Mouse (Mus musculus) urinary bladder, adult 2 months (tissue): ENCODE measurements around the gene Ndufb3. TPM values are rescaled to one million over a fixed set of nuclear protein-coding genes. Genes with fewer than 3 reads are reported as not detected.
"Not testable (repeated sequence)": the region's sequence is repeated elsewhere in the genome, so short reads cannot be mapped to it uniquely, and the experiment has no call there.

Experiments used
- DNase-seq: peaks from one replicate; pipeline ENCODE4 v3.0.0; 2022; ENCODE audit warnings: low spot score
- polyA plus RNA-seq: library from polyadenylated mRNA; depleted of rRNA; stranded (reverse); fragments of >200 nt; gene quantifications from 2 replicates; pipeline ENCODE4 v1.2.3, GENCODE M21; 2012; rRNA removed

The Ndufb3 gene
- 176 and 214 TPM in 2 replicates for polyA plus RNA-seq

DNA sequence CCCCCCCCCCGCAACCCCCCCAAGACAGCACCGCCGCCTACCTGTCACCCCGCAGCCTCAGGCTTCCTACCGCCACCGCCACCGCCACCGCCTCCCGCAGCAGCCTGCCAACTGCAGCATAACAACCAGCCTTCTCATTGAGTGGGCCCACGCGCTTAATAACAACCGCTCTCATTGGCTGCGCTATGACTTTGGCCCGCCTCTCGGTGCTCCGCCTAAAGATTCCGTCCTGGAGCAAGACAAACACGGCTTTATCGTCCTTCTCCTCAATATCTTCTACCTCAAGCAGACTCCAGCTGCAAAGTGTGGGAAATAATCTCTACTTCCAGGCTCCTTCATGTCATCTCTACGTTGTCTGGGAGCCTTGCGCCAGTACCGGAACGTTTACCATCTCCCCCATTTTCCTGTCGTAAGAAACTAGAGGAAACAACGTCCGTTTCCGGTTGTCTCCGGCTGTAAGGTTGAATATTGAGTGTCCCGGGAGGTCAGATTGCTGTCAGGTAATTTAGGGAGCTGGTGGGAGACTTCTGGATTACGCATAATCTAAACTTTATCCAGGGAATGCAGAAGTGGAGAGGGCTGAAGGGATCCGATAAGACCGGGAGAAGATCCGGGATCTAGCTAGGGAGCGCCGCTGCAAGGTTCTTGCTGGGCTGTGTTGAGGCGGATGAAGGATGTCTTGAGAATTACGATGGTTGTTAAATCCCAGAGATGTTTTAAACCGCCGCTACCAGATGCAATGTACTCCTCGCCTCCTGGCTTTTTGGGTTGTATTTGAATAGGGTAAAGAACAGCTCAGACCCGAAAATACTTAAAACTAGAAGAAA lies at the start of gene Ndufb3, which contains the start of gene Fam126b:
Gene Ndufb3, plus strand, starts transcription at position 214 of the 827 bp plus-strand sequence.
Gene Fam126b, minus strand, starts transcription at position 153 of the 827 bp plus-strand sequence.
- DNase-seq, result peak; percentile 80

DNA sequence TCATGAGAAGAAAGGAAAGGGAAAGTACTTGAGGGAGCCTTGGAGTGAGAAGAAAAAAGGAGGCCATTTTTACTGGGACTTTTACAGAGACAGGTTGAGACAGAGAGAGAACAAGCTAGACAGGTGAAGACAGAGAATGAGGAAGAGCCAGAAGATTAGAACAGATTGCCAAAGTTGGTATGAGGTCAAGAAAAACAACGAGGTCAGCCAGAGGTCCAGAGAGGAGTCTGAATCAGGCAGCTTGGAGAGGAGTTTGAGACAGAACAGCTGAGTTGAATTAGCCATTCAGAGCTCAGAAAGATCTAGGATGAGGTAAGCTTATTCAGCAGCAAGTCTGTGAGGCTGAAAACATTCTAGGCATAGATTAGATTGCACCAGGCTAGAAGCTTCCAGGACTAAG lies 44.8 kb upstream of the Ndufb3 start:
- no peak for DNase-seq

DNA sequence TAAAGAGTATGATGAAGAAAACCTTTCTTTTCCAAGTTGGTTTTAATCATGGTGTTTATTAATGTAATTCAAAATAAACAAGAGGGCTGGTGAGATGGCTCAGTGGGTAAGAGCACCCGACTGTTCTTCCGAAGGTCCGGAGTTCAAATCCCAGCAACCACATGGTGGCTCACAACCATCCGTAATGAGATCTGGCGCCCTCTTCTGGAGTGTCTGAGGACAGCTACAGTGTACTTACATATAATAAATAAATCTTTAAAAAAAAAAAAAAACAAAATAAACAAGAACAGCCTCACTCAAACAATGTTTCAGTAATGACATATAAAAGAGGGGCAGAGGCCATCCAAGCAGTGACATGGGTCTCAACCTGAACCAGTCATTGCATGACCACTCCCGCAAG lies 25.8 kb upstream of the Ndufb3 start:
- DNase-seq, result not testable (repeated sequence)

DNA sequence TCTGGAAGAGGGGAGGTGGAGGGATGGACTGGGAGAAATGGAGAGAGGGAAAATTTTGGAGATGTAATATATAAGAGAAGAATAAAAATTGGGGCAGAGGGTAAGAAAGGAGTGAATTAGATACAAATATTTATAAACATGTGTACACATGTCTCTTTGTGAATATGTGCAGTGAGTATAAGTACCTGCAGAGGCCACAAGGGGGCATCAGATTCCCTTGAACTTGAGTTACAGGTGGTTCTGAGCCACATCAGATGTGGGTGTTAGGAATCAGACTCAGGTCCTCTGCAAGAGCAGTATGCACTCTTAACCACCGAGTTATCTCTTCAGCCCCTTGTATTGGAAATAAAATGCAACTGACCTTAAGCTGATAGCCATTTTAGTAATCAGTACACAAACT lies 23.7 kb upstream of the Ndufb3 start:
- no peak for DNase-seq

DNA sequence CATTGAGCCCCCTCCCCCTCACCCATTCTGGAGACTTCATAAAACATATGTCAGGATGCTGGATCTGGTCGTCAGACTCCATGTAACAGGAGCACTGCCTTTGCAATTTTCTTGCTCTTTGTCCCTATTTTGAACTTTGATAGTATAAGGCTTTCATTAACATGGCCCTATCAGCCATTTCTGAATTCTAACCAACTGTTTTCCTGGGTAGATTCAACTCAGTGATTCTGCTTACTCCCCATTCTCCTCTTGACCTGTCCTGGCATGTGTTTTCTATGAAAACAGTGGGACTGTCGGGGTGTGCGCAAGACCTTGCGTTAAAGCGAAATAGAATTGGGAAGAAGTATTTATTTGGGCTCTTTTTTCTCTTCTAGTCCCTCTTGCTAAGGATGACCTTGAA lies 21.2 kb upstream of the Ndufb3 start:
- no peak for DNase-seq

DNA sequence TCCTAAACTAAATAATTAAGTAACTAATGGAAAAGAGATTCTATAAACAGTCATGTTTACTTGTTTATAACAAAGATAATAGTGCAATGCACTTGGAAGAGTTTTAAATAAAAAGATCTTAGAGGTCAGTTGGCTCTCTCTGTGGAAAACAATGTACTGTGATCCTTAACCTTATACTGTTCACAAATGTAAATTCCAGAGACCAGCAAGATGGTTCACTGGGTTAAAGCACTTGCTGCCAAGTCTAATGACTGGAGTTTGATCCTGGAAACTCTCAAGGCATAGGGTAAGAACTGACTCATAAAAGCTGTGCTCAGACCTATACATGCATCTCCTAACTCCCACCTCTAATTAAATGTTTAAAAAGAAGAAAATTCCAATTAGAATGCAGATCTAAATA lies 19.6 kb upstream of the Ndufb3 start:
- DNase-seq, result no peak

DNA sequence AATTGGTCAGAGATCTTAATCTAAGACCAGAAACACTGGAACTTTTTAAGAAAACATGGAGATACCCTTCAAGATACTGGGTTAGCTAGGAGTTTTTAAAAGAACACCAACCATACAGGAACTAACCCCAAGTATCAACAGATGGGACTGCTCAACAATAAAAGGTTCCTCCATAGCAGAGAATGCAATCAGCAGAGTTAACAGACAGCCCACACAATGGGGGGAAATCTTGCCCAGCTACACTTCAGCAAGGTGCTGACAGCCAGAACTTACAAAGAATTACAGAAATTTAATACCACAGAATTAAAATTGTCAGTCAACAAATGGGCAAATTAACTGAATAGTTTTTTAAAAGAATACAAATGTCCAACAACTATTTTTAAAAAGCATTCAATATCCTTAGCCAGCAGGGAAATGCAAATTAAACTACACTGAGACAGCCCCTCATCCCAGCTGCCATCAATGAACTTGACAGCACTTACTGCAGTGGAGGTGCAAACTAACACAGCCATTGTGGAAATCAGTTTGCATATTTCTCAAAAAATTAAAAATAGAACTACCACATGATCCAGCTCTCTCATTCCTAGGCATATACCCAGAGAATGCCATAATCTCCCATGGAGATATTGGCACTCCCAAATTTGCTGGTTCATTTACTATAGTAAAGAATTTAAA lies 17.6 kb upstream of the Ndufb3 start:
- DNase-seq, result no peak

DNA sequence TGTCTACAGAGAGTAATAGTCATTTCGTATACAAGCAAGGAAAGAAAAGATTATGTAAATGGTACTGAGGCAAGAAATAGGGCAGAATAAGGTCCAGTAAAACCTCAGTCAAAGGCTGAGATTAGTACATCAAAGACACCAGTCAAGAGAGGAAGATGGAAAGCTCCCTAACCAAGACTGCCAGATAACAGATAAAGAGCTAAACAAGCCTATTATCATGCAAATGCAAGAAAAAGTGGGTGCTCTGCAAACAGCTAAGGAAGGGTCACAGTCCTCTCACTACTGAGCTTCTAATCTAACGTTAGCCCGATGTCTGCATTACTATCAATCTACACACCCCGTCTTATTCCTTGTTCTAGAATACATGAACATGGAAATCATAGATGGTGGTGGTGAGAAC lies 15.7 kb upstream of the Ndufb3 start:
- DNase-seq, result no peak

DNA sequence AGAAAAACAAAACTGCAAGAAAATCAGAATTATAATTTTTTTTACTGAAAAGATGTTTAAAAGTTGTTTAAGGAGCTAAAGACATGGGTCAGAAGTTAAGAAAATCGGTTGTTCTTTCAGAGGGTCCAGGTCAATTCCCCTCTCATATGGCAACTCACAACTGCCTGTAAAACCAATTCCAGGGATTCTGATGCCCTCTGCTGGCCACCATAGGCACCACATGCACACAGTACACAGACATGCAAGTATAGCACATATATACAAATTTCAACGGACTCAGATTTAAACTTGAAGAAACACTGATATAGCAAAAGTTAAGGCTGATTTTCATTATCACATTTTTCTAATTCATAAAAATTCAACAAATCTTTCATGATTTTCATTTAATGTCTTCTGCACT lies 7.0 kb upstream of the Ndufb3 start:
- DNase-seq, result no peak

DNA sequence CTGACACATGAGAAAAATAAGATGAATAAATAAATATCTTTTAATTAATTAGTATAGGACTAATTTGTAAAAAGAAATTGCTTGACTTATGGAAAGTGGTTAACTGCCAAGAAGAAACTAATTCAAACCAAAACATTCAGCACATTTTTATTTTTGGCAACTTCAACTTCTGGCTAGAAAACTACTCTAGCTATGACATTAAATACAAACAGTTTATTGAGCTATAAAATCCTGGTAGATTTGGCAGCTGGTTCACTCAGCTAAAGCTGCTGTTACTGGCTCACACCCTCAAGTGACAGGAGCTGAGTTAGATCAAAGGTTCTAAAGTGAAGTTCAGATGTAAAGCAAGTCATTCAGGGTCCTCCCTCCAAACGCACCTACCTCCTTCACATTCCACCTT lies 3.6 kb upstream of the Ndufb3 start:
- no peak for DNase-seq

DNA sequence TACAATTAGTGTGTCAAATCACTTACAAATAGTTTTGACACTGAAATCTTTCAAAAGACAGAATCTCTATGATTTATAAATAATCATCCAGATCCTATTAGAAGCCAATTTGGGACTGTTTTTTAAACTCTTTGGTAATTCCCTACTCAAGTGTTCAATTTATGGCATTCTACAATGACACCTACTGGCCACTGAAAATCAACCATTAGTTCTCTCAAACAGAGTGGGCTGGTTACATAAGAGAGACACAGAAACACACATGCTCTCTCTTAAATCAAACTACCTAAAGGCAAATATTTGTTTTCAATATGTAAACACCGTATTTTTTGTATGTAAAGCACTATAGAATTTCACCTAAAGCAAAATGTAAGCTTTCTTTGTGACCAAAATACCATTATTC lies 1.9 kb upstream of the Ndufb3 start:
- no peak for DNase-seq

DNA sequence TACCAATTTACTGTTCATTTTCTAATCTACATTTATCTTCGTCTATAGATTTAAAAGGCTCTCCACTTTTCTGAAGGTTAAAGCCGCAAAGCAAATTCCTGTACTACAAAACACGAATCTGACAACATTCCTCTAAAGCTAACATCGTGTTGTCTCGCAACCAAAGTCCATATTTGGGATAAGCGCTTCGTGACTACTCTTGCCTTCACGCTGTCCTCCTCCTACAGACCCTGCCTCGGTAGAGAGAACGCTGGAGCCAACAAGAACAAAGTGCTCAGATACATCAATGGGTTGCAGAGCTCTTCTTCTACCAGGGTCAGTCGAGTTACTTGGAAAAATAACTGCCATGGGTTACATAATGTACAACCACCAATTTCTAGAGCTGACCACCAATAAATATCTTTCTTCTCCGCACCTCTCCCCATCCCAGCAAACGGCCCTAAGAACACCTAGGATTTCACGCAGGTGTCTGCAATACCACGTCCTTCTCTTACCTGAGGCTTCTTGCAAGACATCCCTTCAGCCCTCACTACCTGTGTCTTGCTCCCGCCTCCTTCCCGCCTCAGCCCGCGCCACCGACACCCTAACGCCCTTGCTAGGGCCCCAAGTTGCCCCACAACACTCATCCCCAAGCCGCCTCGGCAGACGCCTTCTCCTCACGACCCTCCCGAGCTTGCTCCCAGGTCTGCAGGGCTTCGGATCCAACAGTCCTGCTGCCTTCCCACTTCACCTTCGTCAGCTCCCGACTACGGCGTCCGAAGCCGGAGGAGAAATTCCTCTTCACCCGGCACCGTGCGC lies 612 bp upstream of the Ndufb3 start:
- no peak for DNase-seq

DNA sequence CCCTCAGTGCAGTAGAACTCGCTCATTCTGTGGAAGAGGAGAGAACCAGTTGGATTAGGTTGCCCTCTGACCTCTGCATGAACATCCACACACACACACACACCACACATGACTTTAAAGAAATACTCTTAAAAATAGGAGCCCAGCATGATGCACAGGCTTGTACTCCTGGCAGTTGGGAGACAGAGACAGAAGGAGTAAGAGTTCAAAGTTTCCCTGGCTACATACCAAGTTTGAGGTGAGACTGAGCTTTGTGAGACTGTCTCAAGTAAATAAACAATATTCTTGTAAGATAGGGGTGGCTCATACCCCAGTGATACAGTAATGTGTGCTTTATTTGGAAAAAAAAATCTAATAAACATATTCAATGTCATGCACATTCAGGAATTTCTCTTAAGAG lies 1.3 kb downstream of the Ndufb3 start:
- DNase-seq, result no peak

DNA sequence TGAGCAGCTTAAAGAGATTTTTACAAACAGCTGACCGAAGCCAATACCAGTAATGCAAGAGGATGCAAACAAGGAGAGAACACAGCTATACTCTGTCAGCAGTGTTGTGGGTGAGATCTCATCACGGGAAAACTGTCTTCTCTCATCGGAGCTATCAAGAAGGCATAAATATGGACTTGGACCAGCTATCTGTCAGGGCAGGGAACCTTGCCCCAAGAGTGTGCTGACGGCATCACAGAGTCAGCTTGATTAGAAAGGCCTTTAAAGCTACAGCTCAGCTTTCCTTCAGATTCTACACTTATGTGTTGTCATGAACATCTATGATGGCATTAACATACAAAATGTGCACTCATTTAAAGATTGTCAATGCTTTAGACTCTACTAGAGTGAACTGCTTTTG lies 16.5 kb downstream of the Ndufb3 start:
- DNase-seq, result no peak

DNA sequence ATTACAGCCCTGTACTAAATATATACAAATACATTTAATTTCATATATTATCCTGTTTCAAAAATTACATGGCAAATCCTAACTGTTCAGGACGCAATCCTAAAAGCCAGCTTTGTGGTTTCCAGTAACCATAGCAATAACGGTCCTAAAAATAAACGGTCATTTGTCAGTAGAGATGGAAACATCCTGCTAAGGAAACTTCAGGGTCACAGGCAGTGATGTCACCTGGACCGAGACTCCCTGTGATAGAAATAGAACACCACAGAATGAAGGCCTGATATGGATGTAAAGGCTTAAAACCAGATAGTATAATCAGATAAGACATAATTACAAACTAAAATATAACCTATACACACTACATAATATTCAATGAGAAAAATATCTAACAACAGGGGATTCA lies 17.6 kb downstream of the Ndufb3 start:
- no peak for DNase-seq

DNA sequence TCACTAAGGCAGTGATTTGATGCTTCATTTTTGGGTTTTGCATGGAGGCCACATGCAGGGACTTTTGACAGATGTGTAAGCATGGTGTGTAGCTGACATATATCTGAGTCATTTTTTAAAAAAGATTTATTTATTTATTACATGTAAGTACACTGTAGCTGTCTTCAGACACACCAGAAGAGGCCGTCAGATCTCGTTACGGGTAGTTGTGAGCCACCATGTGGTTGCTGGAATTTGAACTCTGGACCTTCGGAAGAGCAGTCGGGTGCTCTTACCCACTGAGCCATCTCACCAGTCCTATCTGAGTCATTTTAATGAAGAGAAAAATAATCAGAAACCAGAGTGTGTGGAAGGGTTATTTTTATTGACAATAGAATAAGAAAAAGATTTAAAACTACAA lies 23.4 kb downstream of the Ndufb3 start:
- DNase-seq, result not testable (repeated sequence)

DNA sequence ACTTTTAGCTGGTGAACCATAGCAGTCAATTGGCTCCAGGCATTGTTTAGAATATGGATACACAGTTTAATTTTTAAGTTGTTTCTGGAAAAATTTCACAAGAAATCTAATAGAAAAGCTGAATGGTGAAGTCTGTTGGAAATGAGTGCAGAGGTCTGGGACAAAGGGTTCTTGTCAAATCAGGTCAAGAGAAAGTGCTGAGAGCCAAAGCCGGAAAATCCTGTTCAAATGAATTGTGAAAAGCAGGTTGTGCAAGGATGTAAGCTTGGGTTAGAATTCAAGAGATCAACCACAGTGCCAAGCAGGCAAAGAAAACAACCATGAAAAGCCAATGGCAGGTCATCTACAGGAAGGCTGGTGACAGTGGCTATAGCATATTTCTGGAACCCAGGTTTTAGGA lies 24.0 kb downstream of the Ndufb3 start:
- DNase-seq, result no peak

DNA sequence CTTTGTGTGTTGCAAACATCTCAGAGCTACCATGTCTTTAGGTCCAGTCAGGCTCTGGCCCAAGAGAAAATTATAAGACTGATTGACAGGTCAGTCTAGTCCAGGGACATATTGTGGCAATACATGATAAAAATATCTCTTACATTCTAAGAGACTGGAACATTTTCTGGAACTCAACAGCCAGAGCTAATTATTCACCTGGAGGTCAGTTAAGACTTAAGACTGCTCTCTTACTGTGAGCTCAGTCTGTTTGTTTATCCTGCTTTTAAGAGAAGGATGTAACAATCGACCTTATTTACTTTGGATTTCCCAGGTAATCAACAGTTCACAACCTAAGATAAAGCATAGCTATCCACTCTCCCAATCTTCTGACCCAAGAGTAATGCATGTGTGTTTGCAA lies 24.4 kb downstream of the Ndufb3 start:
- no peak for DNase-seq

DNA sequence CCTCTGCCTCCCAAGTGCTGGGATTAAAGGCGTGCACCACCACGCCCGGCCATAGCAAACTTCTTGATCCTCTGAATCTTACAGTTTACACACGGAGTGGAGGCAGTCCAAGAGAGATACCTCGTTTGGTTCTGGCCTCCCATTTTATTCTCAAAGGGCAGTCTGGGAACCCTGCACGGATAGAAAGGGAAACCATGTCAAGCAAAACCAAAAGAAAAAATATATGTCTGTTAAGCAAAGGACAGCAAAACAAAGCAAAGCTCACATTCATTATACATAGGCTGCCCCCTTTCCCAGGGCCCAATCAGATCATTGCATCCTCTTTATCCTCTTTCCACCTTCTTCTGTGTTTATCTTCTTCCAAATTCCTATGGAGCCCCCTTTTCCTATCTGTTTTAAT lies 27.6 kb downstream of the Ndufb3 start:
- DNase-seq, result no peak

DNA sequence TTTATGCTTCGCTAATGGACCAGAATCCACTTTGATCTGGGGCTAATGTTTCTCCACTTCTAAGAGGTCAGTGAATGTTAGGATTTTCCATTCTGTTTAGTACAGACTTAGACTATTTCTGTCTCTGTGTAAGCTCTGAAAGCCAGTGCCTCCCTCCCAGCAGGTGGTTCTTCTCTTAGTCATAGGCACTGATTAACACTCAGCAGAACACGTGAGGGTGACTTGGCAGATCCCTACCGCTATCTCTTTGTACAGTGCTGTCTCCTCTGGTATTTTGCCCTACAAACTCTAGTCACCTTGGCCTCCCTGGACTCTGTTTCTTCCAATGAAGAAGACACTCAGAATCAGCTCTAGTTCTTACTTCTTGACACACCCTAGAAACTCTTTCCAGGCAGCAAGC lies 28.2 kb downstream of the Ndufb3 start:
- no peak for DNase-seq

DNA sequence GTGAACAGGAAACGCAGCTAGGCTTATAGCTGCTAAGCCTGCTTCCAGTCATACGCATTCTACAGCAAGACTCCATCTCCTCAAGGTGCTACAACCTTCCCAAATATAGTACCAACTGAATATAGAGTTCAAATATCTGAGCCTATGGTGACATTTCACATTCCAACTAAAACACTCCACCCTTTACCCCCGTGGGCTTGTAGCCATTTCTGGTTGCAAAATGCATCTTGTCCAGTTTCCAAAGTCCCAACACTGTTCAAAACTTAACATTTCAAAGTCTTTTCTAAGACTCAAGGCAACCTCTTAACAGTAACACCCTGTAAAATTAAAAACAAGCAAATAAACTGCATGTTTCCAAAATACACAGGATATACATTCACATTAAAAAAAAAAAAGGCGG lies 29.0 kb downstream of the Ndufb3 start:
- DNase-seq, result no peak

DNA sequence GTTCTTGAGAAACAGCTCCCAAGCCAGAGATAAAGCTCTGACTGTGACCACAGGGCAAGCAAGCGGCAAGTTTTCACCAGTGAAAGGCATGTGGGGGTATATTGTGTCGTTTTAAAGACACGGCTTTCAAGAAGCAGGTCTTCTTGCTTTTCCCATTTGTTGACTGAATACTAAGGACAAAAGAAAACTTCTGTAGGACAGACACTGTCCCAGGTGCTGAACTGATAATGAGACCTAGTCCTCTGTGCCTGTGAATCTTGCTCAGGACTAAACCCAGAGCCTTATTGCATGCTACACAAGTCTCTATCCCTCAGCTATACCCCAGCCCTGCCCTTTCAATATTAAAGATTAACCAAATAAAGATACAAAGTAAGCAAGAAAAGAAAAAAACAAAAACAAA lies 30.0 kb downstream of the Ndufb3 start:
- DNase-seq, result no peak

DNA sequence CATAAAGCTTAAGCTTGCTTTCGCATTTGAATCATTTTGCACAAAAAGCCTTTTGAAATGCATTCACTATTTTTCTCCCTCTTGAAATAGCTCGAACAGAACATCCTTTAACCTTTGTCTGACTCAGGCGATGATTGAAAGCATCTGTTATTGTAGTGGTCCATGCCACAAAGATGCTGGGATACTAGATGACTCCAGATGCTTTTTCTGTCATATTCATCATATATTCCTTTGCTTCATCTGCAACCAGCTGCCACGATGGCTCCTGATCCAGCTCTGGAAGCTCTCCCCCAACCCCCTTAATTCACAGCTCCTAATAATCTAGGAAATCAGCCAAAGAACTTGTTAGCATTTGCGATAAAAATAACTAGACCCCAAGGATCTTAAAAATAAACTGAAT lies 30.9 kb downstream of the Ndufb3 start:
- DNase-seq, result no peak
